Mouse (Mus musculus) olfactory bulb, adult 2 months (tissue): ENCODE measurements around the gene D17H6S53E.

ENCODE experiments used
- CTCF ChIP-seq: fragments of 200-500 bp; IDR thresholded peaks from 2 replicates; pipeline ENCODE4 v1.5.1; 2012; ENCODE audit warnings: low read depth, mild to moderate bottlenecking, low read length, moderate library complexity; ENCODE audit not compliant: insufficient read depth
- POLR2A ChIP-seq: fragments of 200-500 bp; IDR thresholded peaks from 2 replicates; pipeline ENCODE4 v1.6.1; 2012; ENCODE audit warnings: mild to moderate bottlenecking, low read depth, low read length, moderate library complexity; ENCODE audit not compliant: insufficient read depth

DNA sequence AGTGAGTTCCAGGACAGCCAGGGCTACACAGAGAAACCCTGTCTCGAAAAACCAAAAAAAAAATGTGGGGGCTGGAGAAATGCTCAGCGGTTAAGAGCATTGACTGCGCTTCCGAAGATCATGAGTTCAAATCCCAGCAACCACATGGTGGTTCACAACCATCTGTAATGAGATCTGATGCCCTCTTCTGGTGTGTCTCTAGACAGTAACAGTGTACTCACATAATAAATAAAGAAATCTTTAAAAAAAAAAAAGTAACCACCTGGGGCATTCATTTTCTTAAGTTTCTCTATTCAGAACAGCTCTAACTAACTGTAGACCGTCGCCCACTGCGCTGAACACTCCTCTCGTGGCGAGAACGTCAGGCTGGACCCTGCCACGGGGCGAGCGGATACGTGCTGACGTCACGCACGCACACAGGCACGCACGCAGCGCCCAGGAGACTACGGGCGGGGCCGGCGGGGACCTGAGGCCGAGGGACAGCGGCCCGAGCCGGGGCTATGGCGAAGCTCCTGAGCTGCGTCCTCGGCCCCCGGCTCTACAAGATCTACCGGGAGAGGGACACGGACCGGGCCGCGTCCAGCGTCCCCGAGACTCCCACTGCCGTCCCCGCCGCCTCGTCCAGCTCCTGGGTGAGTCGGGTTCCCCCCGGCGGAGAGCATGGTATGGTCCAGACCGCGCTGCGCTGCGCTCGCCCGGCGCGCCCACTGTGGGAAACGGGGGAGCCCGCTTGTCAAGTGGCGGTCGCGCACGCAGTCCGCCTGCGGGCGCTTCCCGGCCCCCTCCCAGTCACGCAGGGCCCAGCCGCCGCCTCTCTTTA lies 37.1 kb upstream of the D17H6S53E start, which contains the start of gene Abhd16a:
- TF ChIP-seq CTCF (no peak), POLR2A (peak; percentile 93)
